Mouse (Mus musculus) stomach, embryonic 16.5 days (tissue): Measurements from ENCODE around the gene Hoxd9. TPM values are rescaled to one million over a fixed set of nuclear protein-coding genes. Genes with fewer than 3 reads are reported as not detected.
A peak's percentile ranks its signal among the peaks of the same experiment; 100 is the strongest.

Experiments
- ATAC-seq: fragments of 200-750 bp; cut with Nextera tagmentation; 2 replicates; pipeline ENCODE4 v1.8.0; 2017; ENCODE audit warnings: moderate number of reproducible peaks, moderate TSS enrichment; ENCODE audit not compliant: insufficient read depth, low FRiP score
- H3K27ac ChIP-seq: fragments of 300-500 bp; sonication (generic); 2 replicates; pipeline ENCODE4 v1.5.1; 2014; ENCODE audit warnings: low read length
- H3K27me3 ChIP-seq: fragments of 300-500 bp; sonication (generic); 2 replicates; pipeline ENCODE4 v1.6.1; 2014; ENCODE audit warnings: low read length, control low read depth, mixed read lengths; ENCODE audit not compliant: control insufficient read depth, insufficient read depth
- H3K36me3 ChIP-seq: fragments of 300-500 bp; sonication (generic); 2 replicates; pipeline ENCODE4 v1.6.1; 2014; ENCODE audit warnings: low read length; ENCODE audit not compliant: control insufficient read depth, insufficient read depth
- H3K4me1 ChIP-seq: fragments of 300-500 bp; sonication (generic); 2 replicates; pipeline ENCODE4 v1.6.1; 2014; ENCODE audit warnings: low read length, control low read depth, mixed read lengths; ENCODE audit not compliant: control insufficient read depth, insufficient read depth
- H3K4me2 ChIP-seq: fragments of 300-500 bp; sonication (generic); 2 replicates; pipeline ENCODE4 v1.6.1; 2014; ENCODE audit warnings: low read depth, low read length, mixed read lengths
- H3K4me3 ChIP-seq: fragments of 300-500 bp; sonication (generic); replicated peaks from 2 replicates; pipeline ENCODE4 v1.5.1; 2014; ENCODE audit warnings: mild to moderate bottlenecking, low read length
- H3K9ac ChIP-seq: fragments of 300-500 bp; sonication (generic); 2 replicates; pipeline ENCODE4 v1.6.1; 2014; ENCODE audit warnings: low read length
- H3K9me3 ChIP-seq: fragments of 300-500 bp; sonication (generic); replicated peaks from 2 replicates; pipeline ENCODE4 v1.6.1; 2016; ENCODE audit warnings: low read length, control low read depth; ENCODE audit not compliant: control insufficient read depth
- WGBS: fragments of 180-500 bp; shearing (Covaris S2); extraction: QIAGEN DNeasy Blood & Tissue Kit; methylation state at CpG from one replicate; pipeline ENCODE4 v1.1.7; 2014; 5-methylcytosine and 5-hydroxymethylcytosine counted together
- polyA plus RNA-seq: library from polyadenylated mRNA; unstranded; fragments of >200 nt; fragmentation: Nextera tagmentation; extraction: Ambion mirVana; gene quantifications from 2 replicates; pipeline ENCODE4 v1.2.1, GENCODE M21; 2015

The Hoxd9 gene
- polyA plus RNA-seq, 1 experiment from 2014 or later, result 0.53 TPM

- Histone ChIP-seq H3K9me3 (no peaks in the 10 kb centered on the region), H3K4me1 (0 out of 2 replicates have a peak, but pooled peaks cover 5% of the 10 kb centered on the region), H3K4me2 (no peak overlapping the region), H3K27ac (no peak overlapping the region), H3K4me3 (no peak overlapping the region), H3K36me3 (no peaks in the 10 kb centered on the region), H3K9ac (no peak overlapping the region), H3K27me3 (peaks cover 92% of the 10 kb centered on the region)
- 23% methylated on average over 7 of the region's 7 CpGs for whole genome bisulfite sequencing
- ATAC-seq, result no peak
Observed at GRCm38 (mm10) chr2:74707599-74707998, 10.1 kb downstream of the Hoxd9 start.

DNA sequence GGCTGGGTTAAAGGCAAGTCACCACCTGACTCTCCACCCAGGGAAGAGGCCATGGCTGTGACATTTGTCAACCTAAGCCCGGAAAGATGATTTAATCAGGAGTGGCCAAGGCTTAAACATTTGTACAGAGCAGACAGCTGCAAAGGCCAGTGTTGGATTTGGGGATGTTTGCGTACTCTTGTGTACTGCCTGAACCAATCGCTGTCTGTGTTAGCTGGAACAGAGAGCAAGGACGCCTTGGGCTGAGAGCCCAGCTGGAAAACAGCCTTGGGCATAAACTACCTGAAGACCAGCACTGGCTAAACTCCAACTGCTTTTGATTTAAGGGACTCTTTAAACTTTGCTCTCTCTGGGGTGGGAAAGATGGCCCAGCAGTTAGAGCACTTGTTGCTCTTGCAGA is 11.1 kb downstream of the Hoxd9 start:
- Histone ChIP-seq H3K4me1 (0 out of 2 replicates have a peak, but pooled peaks cover 5% of the 10 kb centered on the region), H3K36me3 (no peaks in the 10 kb centered on the region), H3K9me3 (no peaks in the 10 kb centered on the region), H3K27ac (no peak overlapping the region), H3K4me2 (no peak overlapping the region), H3K9ac (no peak overlapping the region), H3K4me3 (no peak overlapping the region), H3K27me3 (peaks cover 91% of the 10 kb centered on the region)
- 23% methylated on average over 4 of the region's 4 CpGs for WGBS
- ATAC-seq, result no peak

GRCm38 (mm10) chr2:74709465-74710419 is 12.2 kb downstream of the Hoxd9 start:
- Histone ChIP-seq H3K36me3 (no peaks in the 10 kb centered on the region), H3K4me1 (0 out of 2 replicates have a peak, but pooled peaks cover 5% of the 10 kb centered on the region), H3K27ac (no peak overlapping the region), H3K4me2 (no peak overlapping the region), H3K4me3 (no peak overlapping the region), H3K9ac (no peak overlapping the region), H3K9me3 (no peaks in the 10 kb centered on the region), H3K27me3 (peaks cover 88% of the 10 kb centered on the region)
- no peak for ATAC-seq
- WGBS, result 14% methylated on average over 5 of the region's 5 CpGs

GRCm38 (mm10) chr2:74710929-74711543 is 13.5 kb downstream of the Hoxd9 start:
- Histone ChIP-seq H3K36me3 (no peaks in the 10 kb centered on the region), H3K27ac (no peak overlapping the region), H3K4me3 (no peak overlapping the region; the same call in 1 of the 2 replicates), H3K27me3 (peaks cover 88% of the 10 kb centered on the region), H3K9ac (no peak overlapping the region), H3K4me1 (0 out of 2 replicates have a peak, but pooled peaks cover 2% of the 10 kb centered on the region), H3K9me3 (no peaks in the 10 kb centered on the region), H3K4me2 (no peak overlapping the region)
- no peak for ATAC-seq
- WGBS, result 2% methylated on average over 16 of the region's 16 CpGs

DNA sequence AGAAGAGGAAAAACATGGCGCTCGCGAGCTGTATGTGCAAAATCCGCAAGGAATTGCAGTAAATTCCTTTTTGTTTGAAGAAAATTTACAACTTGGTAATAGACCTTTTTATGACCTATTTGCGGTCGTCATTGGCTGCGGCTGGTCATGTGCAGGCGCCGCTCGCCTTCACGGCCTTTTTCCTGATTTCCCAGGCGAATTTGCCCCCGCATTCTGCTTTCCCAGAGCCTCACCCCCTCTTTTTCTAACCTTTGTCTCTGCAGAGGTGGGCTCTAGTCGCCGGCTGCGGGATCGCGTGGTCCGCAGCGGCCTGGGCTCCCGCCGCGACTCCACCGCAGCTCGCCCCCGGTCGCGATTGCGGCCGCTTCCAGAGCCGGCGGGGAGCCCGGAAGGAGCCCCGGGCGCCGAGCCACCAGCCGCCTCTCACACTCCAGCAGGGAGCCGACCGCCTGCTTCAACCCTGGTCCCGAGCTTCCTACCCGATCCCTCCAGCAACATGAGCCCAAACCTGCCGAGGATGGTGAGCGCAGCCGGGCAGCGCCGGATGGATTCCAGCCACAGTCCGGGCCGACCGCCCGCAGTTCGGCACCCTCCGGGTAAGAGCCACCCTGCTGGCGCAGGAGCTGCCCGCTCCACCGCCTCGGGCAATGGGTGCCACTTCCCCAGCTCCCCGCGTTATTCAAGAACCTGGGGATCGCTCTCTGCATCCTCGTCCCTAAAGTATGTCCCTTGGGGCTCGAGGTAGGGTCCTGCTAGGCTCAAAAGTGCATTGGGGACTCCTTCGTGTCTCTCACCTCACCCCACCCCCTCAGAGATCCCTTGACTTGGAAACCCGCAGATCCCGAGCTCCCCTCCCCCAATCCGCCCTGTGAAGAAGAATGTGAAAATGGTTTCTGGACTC is 14.4 kb downstream of the Hoxd9 start, which contains the start of the genes Hoxd3 and Hoxd4:
Gene Hoxd3, plus strand, starts transcription at position 207 of the 901 bp plus-strand sequence.
Gene Hoxd4, plus strand, starts transcription at position 209 of the 901 bp plus-strand sequence.
- Histone ChIP-seq H3K27ac (no peak within 1 kb of the TSS), H3K9me3 (no peaks in the 10 kb centered on the region), H3K4me2 (peak within 1 kb of the TSS; percentile 46), H3K4me3 (peak within 1 kb of the TSS; percentile 43), H3K9ac (peak within 1 kb of the TSS; percentile 57), H3K36me3 (no peaks in the 10 kb centered on the region), H3K4me1 (0 out of 2 replicates have a peak, but pooled peaks cover 2% of the 10 kb centered on the region), H3K27me3 (peaks cover 90% of the 10 kb centered on the region)
- no peak for ATAC-seq
- WGBS, result under 1% methylated on average over 65 of the region's 65 CpGs

- 0 out of 2 replicates have a peak, but pooled peaks cover 2% of the 10 kb centered on the region for H3K4me1 ChIP-seq
- H3K9ac ChIP-seq, result no peak overlapping the region
- no peak overlapping the region for H3K4me3 ChIP-seq
- no peak overlapping the region for H3K27ac ChIP-seq
- ATAC-seq, result no peak
- no peaks in the 10 kb centered on the region for H3K36me3 ChIP-seq
- H3K9me3 ChIP-seq, result no peaks in the 10 kb centered on the region
- 0 out of 2 replicates have a peak overlapping the region, but pooled peaks have one; percentile 3 for H3K4me2 ChIP-seq
- peaks cover 90% of the 10 kb centered on the region for H3K27me3 ChIP-seq
- 14% methylated on average over 19 of the region's 19 CpGs for WGBS
Observed at GRCm38 (mm10) chr2:74713239-74714150, 16.0 kb downstream of the Hoxd9 start.

GRCm38 (mm10) chr2:74714156-74714789 is 16.7 kb downstream of the Hoxd9 start:
- Histone ChIP-seq H3K9me3 (no peaks in the 10 kb centered on the region), H3K4me3 (no peak overlapping the region), H3K9ac (no peak overlapping the region), H3K36me3 (no peaks in the 10 kb centered on the region), H3K4me1 (0 out of 2 replicates have a peak, but pooled peaks cover 2% of the 10 kb centered on the region), H3K27ac (no peak overlapping the region), H3K4me2 (no peak overlapping the region), H3K27me3 (peaks cover 89% of the 10 kb centered on the region)
- no peak for ATAC-seq
- WGBS, result 12% methylated on average over 18 of the region's 18 CpGs
